Mouse (Mus musculus): ENCODE data around the gene Cherp.

The Cherp gene

GRCm38 (mm10) chr8:72469984-72470383 lies 5.0 kb downstream of the Cherp start:
- no peak for DNase-seq

- DNase-seq = no peak
Measured at GRCm38 (mm10) chr8:72469243-72469642, 5.8 kb downstream of the Cherp start.

GRCm38 (mm10) chr8:72464211-72464610 lies 10.8 kb downstream of the Cherp start:
- no peak for DNase-seq

GRCm38 (mm10) chr8:72459881-72460533 lies 15.0 kb downstream of the Cherp start:
- DNase-seq = no peak

GRCm38 (mm10) chr8:72458457-72458856 lies 16.6 kb downstream of the Cherp start:
- DNase-seq = no peak

GRCm38 (mm10) chr8:72457806-72458205 lies 17.2 kb downstream of the Cherp start:
- no peak for DNase-seq

- no peak for DNase-seq
Measured at GRCm38 (mm10) chr8:72455317-72455716, 19.7 kb downstream of the Cherp start.

- no peak for DNase-seq
Measured at GRCm38 (mm10) chr8:72453904-72454303, 21.1 kb downstream of the Cherp start.

GRCm38 (mm10) chr8:72451516-72451915 lies 23.5 kb downstream of the Cherp start:
- no peak for DNase-seq

GRCm38 (mm10) chr8:72445071-72445470 lies 30.0 kb downstream of the Cherp start:
- DNase-seq = no peak

- DNase-seq = no peak
Measured at GRCm38 (mm10) chr8:72443994-72444350, 31.1 kb downstream of the Cherp start.

GRCm38 (mm10) chr8:72443338-72443993 lies 31.6 kb downstream of the Cherp start, which contains the start of the genes Calr3 and 1700030K09Rik:
TSS of gene Calr3 (minus strand) at chr8:72443870.
TSS of gene 1700030K09Rik (plus strand) at chr8:72443880.
- peak; percentile 98 for DNase-seq

GRCm38 (mm10) chr8:72438248-72439015 lies 36.6 kb downstream of the Cherp start:
- DNase-seq = no peak

- no peak for DNase-seq
Measured at GRCm38 (mm10) chr8:72434952-72435351, 40.1 kb downstream of the Cherp start.

GRCm38 (mm10) chr8:72429676-72430075 lies 45.4 kb downstream of the Cherp start:
- no peak for DNase-seq

- no peak for DNase-seq
Measured at GRCm38 (mm10) chr8:72422926-72423325, 52.1 kb downstream of the Cherp start.

- peak; percentile 96 for DNase-seq
Measured at GRCm38 (mm10) chr8:72421362-72422335, 53.4 kb downstream of the Cherp start, which contains the start of gene Eps15l1. TSS of gene Eps15l1 (minus strand) at chr8:72421460.

- DNase-seq = peak; percentile 39
Measured at GRCm38 (mm10) chr8:72420571-72421361, 54.3 kb downstream of the Cherp start.

- no peak for DNase-seq
Measured at GRCm38 (mm10) chr8:72418073-72418472, 57.0 kb downstream of the Cherp start.

GRCm38 (mm10) chr8:72415252-72415651 lies 59.8 kb downstream of the Cherp start:
- DNase-seq = no peak

GRCm38 (mm10) chr8:72413839-72414238 lies 61.2 kb downstream of the Cherp start:
- no peak for DNase-seq

All from cerebellum, adult 8-10 months (tissue).